Mouse (Mus musculus) myocyte (in vitro differentiated cells): ENCODE measurements around the gene Coro7.

Source experiments
- E2F4 ChIP-seq: IDR thresholded peaks from one replicate; pipeline ENCODE4 v1.6.1; 2011; ENCODE audit warnings: mild to moderate bottlenecking, control low read depth, moderate library complexity; ENCODE audit not compliant: insufficient read depth
- MAX ChIP-seq: IDR thresholded peaks from one replicate; pipeline ENCODE4 v1.6.1; 2011; ENCODE audit warnings: low read depth, mild to moderate bottlenecking, control low read depth
- MYOD1 ChIP-seq, 3 experiments: IDR thresholded peaks; one replicate each; pipeline ENCODE4 v1.6.1; 2011; ENCODE audit warnings: control low read depth in 2 of 3, low read depth in 2 of 3, mild to moderate bottlenecking in 2 of 3, moderate library complexity in 1 of 3; ENCODE audit not compliant: insufficient read length in 2 of 3, control insufficient read depth in 1 of 3
- POLR2A ChIP-seq: IDR thresholded peaks from one replicate; pipeline ENCODE4 v1.6.1; 2011; ENCODE audit warnings: low read depth, mild to moderate bottlenecking, control low read depth, moderate library complexity; ENCODE audit not compliant: insufficient read length
- POLR2AphosphoS2 ChIP-seq: IDR thresholded peaks from one replicate; pipeline ENCODE4 v1.6.1; 2011; ENCODE audit warnings: low read depth, control low read depth; ENCODE audit not compliant: insufficient read length
- SRF ChIP-seq: IDR thresholded peaks from one replicate; pipeline ENCODE4 v1.6.1; 2011; ENCODE audit warnings: low read depth; ENCODE audit not compliant: control insufficient read depth, insufficient read length
- TCF12 ChIP-seq: IDR thresholded peaks from one replicate; pipeline ENCODE4 v1.6.1; 2011; ENCODE audit warnings: mild to moderate bottlenecking, control low read depth; ENCODE audit not compliant: poor library complexity, insufficient read depth, severe bottlenecking
- USF1 ChIP-seq: IDR thresholded peaks from one replicate; pipeline ENCODE4 v1.6.1; 2011; ENCODE audit warnings: low read depth, mild to moderate bottlenecking, control low read depth, moderate library complexity

DNA sequence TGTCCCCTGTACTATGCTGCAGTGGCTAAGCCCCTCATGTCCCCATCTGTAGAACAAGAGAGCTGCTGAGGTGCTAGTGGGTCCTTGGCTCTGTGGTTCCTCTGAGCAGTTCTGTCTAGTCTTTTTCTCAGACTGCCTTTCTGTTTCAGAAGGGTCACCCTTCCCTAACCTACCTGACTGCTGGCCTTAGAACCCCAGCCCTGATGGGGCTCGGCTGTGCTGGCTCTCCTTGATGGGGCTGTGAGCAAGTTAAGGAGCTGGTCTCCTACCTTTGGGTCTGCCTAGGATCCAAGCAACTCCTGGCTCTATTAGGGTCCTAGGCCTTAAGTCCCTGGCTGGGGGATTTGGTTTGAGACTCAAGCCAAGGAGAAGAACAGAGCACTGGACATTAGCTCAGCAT, 64.3 kb downstream of the Coro7 start:
- TF ChIP-seq POLR2A (peak; percentile 11), MAX (no peak), MYOD1 (IDR thresholded peaks at IDR 0.05; ENCODE audit: control insufficient read depth in 1 of 3, insufficient read length in 2 of 3, low read depth in 2 of 3) (no peak), USF1 (no peak), TCF12 (no peak), E2F4 (no peak), SRF (no peak), POLR2AphosphoS2 (no peak)
